Mouse (Mus musculus) macrophage (primary cell): Measurements from ENCODE around the gene Rassf4. TPM values are rescaled to one million over a fixed set of nuclear protein-coding genes. Genes with fewer than 3 reads are reported as not detected.

Experiments used
- H3K27ac ChIP-seq: fragments of 350-480 bp; formaldehyde crosslinking; 2 replicates; pipeline ENCODE4 v1.9.0; 2021
- H3K36me3 ChIP-seq: fragments of 350-480 bp; formaldehyde crosslinking; 2 replicates; pipeline ENCODE4 v1.9.0; 2021; ENCODE audit errors: inconsistent target
- H3K4me3 ChIP-seq: fragments of 350-480 bp; formaldehyde crosslinking; 2 replicates; pipeline ENCODE4 v1.9.0; 2021; ENCODE audit errors: inconsistent target
- H3K79me2 ChIP-seq: fragments of 350-480 bp; formaldehyde crosslinking; 2 replicates; pipeline ENCODE4 v1.9.0; 2021; ENCODE audit errors: inconsistent target
- WGBS: methylation state at CpG from one replicate; pipeline ENCODE4 v1.1.7; 2026; ENCODE audit warnings: inconsistent platforms; ENCODE audit not compliant: missing documents; 5-methylcytosine and 5-hydroxymethylcytosine counted together
- polyA plus RNA-seq: library from polyadenylated mRNA; stranded (reverse); fragments of 250-400 nt; gene quantifications from 3 replicates; pipeline ENCODE4 v1.2.4, GENCODE M21; 2018; ENCODE audit warnings: inconsistent platforms

Gene Rassf4
- polyA plus RNA-seq, 1 experiment from 2014 or later: 138 TPM

- no peak within 1 kb of the TSS for H3K4me3 ChIP-seq
- no peaks in the 10 kb centered on the region for H3K79me2 ChIP-seq
- H3K27ac ChIP-seq: no peak within 1 kb of the TSS
- H3K36me3 ChIP-seq: no peaks in the 10 kb centered on the region
- WGBS: 87% methylated on average over 4 of the region's 4 CpGs
These were observed 89.7 kb downstream of the Rassf4 start, which contains the start of gene Olfr215 for GRCm38 (mm10) chr6:116584095-116584494. Gene Olfr215, minus strand, starts transcription at chr6:116584195.

Other genes starting within 250 kb of the Rassf4 start
- 0.45 to 1.1 TPM (median 0.86 TPM) in 3 replicates for gene Alox5, start 212.8 kb downstream of the Rassf4 start, polyA plus RNA-seq
- gene Olfr211, start 184.9 kb downstream of the Rassf4 start, polyA plus RNA-seq: not detected in 3 replicates
- not detected in 3 replicates for gene Olfr212, start 167.4 kb downstream of the Rassf4 start, polyA plus RNA-seq
- not detected in 3 replicates for gene Olfr213, start 135.5 kb downstream of the Rassf4 start, polyA plus RNA-seq
- 0.33 TPM in 1 of 3 replicates, not detected in the others for gene Gm5580, start 122.8 kb downstream of the Rassf4 start, polyA plus RNA-seq
- not detected in 3 replicates for gene Olfr214, start 119.7 kb downstream of the Rassf4 start, polyA plus RNA-seq
- not detected in 3 replicates for gene Olfr215, start 89.8 kb downstream of the Rassf4 start, polyA plus RNA-seq
- 14.8 to 18.3 TPM (median 15.1 TPM) in 3 replicates for gene Zfp422, start 45.0 kb downstream of the Rassf4 start, polyA plus RNA-seq
- 0.10 TPM in 1 of 3 replicates, not detected in the others for gene Depp1, start 23.3 kb downstream of the Rassf4 start, polyA plus RNA-seq
- under 0.01 TPM in 1 of 3 replicates, not detected in the others for gene Tmem72, start 43.0 kb upstream of the Rassf4 start, polyA plus RNA-seq